Mouse (Mus musculus): ENCODE measurements around the gene Pdcd4. TPM values are rescaled to one million over a fixed set of nuclear protein-coding genes. Genes with fewer than 3 reads are reported as not detected.

Gene Pdcd4
- total RNA-seq, 2 experiments from 2014 or later: 69.6 to 91.1 TPM

DNA sequence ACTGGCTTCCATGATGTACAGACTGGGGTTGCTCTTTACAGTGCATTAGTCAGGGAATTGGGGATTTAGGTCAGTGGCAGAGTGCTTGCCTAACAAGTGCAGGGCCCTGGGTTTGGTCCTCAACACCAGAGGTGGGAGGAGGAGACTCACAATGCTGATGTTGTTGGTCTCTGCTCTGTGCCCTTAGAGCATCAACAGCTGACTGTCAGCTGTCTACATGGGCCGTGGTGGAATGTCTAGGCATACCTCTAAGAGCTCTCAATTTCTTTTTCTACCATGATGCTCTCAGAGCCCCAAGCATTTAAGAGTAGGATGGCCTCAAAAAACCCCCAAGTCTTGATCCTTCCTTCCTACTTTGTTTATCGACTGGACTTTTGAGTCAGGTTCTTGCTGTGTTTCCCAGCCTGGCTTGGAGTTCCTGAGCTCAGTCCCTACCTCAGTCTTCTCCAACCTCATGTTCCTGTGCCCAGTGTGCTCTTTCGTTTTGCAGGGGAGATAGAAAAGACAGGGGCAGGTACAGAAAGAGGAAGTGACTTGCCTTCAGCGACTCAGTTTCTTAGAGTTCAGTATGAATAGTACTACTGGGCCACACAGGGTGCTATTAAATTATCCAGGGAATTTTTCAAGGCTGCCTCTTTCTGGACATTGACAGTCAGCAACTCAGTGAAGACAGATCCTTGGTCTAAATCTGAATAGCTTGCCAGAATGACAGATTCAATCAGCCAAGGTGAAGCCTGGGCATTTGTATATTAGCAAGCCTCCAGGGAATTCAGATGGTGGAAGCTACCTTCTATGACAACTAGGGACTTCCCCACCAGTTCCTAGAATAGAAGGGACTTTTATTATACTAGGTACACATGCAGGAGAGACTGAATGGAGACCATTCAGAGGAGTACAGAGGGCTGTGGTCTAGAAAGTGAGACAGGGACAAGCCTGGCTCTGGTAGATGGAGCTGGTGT is 22.3 kb upstream of the Pdcd4 start:
- no peak for DNase-seq (ENCODE audit: low spot score in 2 of 2)

DNA sequence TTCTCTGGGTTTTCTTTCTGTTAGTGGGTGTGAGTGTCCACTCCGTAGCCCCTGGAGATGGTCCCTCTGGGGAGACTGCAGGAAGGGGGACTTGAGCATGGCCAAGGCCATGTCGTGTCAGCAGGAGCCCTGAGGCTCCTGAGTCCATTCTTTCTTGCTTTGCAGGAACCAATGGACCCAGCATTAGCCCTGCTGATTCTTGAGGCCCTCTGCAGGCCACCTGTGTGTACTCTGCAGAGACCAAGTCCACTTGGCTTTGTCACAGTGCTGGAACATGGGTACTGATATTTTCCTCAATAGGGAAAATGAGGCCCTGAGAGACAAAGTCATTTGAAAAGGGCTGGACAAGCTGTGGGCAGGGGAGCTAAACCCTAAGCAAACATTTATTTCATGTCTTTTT is 21.5 kb upstream of the Pdcd4 start:
- no peak for DNase-seq (ENCODE audit: low spot score in 2 of 2)

- DNase-seq (ENCODE audit: low spot score in 2 of 2): no peak
These were observed 20.5 kb upstream of the Pdcd4 start for GRCm38 (mm10) chr19:53871502-53871901.

- DNase-seq (ENCODE audit: low spot score in 2 of 2): no peak
These were observed 18.9 kb upstream of the Pdcd4 start for GRCm38 (mm10) chr19:53872994-53873713.

DNA sequence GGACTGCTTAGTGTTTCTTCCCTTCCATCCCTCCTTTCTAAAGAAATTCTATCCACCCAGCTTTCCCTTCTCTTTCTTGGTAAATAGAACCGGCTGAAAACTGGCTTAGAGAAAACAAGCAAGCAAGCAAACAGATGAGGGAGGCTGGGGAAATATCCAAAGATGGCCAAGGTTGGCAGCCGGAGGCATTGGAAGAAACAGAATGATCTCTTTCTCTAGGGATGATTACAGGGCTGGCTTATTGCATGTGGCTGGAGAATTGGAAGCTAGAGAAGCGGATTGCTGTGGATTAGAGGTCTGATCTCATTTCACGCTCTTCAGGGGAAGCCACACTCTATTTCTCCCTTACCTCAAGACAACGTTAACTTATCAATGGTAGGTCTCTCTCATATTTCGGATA is 16.8 kb upstream of the Pdcd4 start:
- no peak for DNase-seq (ENCODE audit: low spot score in 2 of 2)

DNA sequence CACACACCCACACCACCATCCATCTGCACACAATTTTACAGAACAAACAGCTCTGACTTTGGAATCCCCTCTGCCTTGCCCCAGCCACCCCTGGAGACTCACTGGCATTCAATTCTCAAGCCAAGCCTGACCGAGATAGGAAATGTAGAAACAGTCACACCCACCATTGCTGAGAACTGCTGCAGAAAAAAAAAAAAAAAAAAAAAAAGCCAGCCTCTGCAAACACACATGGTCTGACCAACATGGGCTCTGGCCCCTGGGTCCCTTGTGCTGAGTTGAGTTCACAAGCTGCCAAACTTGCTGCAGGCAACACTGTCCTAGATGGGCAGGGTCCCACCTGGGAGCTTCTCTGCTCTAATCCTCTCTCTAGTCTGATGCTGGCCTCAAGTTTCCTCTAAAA is 14.3 kb upstream of the Pdcd4 start:
- DNase-seq (ENCODE audit: low spot score in 2 of 2): no peak

GRCm38 (mm10) chr19:53880460-53880859 is 11.6 kb upstream of the Pdcd4 start:
- no peak for DNase-seq (ENCODE audit: low spot score in 2 of 2)

- no peak for DNase-seq (ENCODE audit: low spot score in 2 of 2)
These were observed 10.2 kb upstream of the Pdcd4 start for GRCm38 (mm10) chr19:53881786-53882185.

DNA sequence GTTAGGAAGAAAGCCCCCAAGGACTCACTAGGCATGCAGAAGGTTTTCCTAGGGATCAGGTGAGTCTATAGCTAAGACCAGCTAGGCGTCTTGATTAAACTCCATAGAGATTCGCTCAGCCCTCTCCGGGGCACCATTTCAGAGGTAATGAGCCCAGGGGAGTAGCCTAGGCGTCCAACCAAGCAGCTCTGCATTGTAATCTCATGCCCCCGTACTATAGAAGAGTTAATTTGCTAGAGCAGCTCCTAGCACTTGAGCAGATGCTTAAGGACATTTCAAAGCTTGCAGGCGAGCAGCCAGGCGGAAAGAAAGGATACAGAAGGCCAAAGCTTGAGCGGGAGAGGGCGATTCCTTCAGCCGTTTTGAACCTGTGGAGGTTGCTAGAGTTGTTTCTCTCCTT is 6.6 kb upstream of the Pdcd4 start:
- no peak for DNase-seq (ENCODE audit: low spot score in 2 of 2)

GRCm38 (mm10) chr19:53886576-53887370 is 5.3 kb upstream of the Pdcd4 start:
- no peak for DNase-seq (ENCODE audit: low spot score in 2 of 2)

DNA sequence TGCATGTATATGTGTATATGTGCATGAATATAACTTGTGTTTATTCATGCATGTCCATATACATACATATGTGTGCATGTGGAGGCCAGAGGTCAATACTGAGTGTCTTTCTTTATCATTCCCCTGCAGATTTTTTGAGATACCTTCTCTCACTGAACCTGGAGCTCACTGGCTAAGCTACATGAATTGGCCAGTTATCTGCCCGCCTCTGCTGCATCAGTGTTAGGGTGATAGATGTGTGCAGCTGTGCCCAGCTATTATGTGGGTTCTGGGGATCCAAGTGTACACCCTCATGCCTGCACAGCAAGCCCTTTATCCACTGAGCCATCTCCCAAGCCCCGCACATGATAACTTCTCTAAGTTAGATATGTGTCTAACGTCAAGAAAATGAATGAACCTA is 4.2 kb upstream of the Pdcd4 start:
- no peak for DNase-seq (ENCODE audit: low spot score in 2 of 2)

DNA sequence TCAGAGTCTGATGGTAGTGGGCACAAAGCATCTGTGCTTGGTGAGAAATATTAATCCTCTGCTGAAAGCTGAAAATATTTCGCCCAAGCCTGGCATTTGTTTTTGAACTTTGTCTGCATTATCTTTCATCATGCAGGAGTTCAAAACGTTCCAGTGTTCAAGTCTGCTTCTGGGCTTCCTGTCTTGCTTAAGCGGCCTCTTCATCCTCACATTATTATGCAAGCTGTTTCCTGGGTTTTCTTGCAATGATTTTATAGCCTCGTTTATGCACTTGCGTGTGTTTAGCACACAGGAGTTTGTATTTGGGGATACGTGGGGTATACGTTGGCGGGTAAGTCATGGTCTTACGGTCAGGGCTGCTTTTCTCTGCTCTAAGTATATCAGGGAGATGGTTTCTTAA is 3.7 kb upstream of the Pdcd4 start:
- no peak for DNase-seq (ENCODE audit: low spot score in 2 of 2)

DNA sequence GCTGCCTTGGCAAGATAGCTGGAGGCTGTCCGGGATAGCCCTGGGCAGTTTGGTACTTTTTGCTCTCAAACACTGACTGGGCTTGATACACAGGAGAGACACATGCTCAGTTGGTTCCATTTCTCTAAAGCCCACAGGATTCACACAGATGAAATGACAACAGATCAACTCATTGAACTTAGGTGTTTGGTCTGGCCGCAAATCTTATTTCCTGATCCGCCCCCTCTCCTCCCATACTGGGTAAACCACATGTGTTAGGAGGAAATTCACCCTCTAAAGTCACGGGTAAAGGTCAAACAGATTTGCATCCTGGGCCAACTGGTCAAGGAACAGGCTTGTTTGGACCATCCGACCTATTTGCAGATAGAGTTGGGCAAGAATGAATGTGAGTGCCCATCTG is 2.5 kb upstream of the Pdcd4 start:
- DNase-seq (ENCODE audit: low spot score in 2 of 2): no peak

DNA sequence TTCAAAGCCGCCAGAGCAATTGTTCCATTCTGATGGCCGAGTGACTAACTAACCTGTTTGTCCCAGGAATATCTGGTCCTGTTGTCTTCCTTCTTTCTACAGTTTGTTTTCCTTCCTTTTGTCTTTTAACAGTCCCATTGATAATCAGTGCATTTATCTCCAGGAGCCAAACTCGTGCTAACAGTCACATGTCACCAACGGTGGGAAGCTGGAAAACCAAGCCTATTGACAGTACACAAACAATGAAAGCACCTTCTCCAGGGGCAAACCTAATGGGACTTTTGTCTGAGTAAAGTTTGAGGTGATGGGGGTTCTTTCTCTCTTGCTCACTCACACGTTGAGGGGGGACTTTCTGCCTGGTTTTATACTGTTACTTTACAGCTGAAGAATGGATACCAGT is 1.8 kb upstream of the Pdcd4 start:
- DNase-seq (ENCODE audit: low spot score in 2 of 2): no peak

- no peak for DNase-seq (ENCODE audit: low spot score in 2 of 2)
These were observed 1.2 kb upstream of the Pdcd4 start for GRCm38 (mm10) chr19:53890781-53891251.

GRCm38 (mm10) chr19:53891569-53891968 is 462 bp upstream of the Pdcd4 start:
- no peak for DNase-seq (ENCODE audit: low spot score in 2 of 2)

- no peak for DNase-seq (ENCODE audit: low spot score in 2 of 2)
These were observed 868 bp downstream of the Pdcd4 start for GRCm38 (mm10) chr19:53892838-53893359.

DNA sequence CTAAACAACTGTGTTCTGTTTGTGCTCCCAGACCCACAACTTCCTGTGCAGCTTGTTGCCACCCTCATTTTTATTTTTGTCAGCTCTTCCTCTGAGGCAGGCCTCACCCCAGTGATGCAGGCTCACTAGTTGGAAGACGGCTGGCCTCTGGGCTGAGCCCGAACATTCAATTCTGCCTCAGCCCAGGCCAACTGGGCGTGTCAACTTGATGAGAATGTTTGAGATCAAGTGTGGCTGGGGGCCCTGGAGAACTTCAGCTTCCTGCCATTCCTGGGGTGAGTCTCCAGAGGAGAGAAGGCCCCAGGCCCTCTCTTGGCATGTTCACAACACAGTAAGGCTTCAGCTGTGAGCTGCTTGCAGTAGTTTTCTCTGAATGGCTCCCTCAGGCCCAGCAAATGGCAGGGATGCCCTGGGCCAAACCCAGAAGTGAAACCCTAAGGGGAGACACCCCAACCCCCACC is 1.7 kb downstream of the Pdcd4 start:
- no peak for DNase-seq (ENCODE audit: low spot score in 2 of 2)

DNA sequence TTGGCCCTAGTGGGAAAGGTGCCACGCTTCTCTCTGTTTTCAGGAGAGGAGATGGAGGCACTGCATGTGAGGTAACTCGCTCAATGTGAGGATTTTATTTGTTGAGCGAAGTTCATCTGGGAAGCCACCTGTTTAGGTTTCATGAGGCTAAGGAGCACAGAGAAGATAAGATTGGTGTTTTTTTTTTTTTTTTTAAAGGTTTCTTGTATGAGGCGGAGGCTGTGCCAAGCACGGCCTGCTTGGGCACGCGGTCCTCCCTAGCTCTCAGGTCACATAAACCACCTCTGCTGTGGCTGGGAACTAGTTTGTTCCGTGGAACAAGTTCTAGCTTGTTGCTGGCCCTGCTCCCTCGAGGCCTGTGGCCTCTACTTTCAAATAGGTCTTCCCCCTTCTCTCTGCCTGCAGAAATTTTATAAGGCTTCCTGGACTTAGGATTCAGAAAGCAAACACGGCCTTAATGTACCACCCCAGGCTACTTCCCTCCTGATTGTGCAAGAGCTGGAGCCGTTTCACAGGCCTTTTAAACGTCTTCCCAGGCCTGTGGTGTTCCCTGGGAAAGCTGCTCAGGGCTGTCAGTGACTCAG is 2.6 kb downstream of the Pdcd4 start:
- DNase-seq (ENCODE audit: low spot score in 2 of 2): no peak

GRCm38 (mm10) chr19:53898046-53898445 is 6.0 kb downstream of the Pdcd4 start:
- no peak for DNase-seq (ENCODE audit: low spot score in 2 of 2)

- DNase-seq (ENCODE audit: low spot score in 2 of 2): no peak
These were observed 6.5 kb downstream of the Pdcd4 start for GRCm38 (mm10) chr19:53898498-53898897.

Data from adrenal gland, adult 18-20 months (tissue).